Mouse (Mus musculus) E14TG2a.4 (cell line): ENCODE data around the gene Mypn.

Experiments used
- CTCF ChIP-seq: conservative IDR thresholded peaks from 2 replicates; pipeline ENCODE4 v1.5.1; 2014; ENCODE audit warnings: low read length
- POU5F1 ChIP-seq: IDR thresholded peaks from 2 replicates; pipeline ENCODE4 v1.6.1; 2014; ENCODE audit warnings: low read length, borderline replicate concordance

- TF ChIP-seq CTCF (no peak), POU5F1 (no peak)
Measured at GRCm38 (mm10) chr10:63124016-63124415, 79.7 kb downstream of the Mypn start.
